Mouse (Mus musculus): ENCODE data around the gene Lrrc10. TPM values are rescaled to one million over a fixed set of nuclear protein-coding genes. Genes with fewer than 3 reads are reported as not detected.

Lrrc10 gene
- 0.19 TPM in 1 of 2 replicates, not detected in the other for polyA plus RNA-seq (2021; fragmentation: Nextera tagmentation)
- long read RNA-seq, experiment 1: 0 reads
- long read RNA-seq, experiment 2: 0 reads

GRCm38 (mm10) chr10:117045175-117046056 is at the start of gene Lrrc10:
TSS of gene Lrrc10 (plus strand) at chr10:117045341.

GRCm38 (mm10) chr10:117063254-117064021 is 18.3 kb downstream of the Lrrc10 start, which contains the start of gene Cct2:
TSS of gene Cct2 (minus strand) at chr10:117063814.

Other genes starting within 250 kb of the Lrrc10 start
- gene Myrfl, start 148.4 kb upstream of the Lrrc10 start, polyA plus RNA-seq (2021; fragmentation: Nextera tagmentation): 0.04 and 0.09 TPM in 2 replicates
- gene Rab3ip, start 94.6 kb upstream of the Lrrc10 start, polyA plus RNA-seq (2021; fragmentation: Nextera tagmentation): 57.7 and 65.9 TPM in 2 replicates
- gene Gm10271, start 72.7 kb upstream of the Lrrc10 start, polyA plus RNA-seq (2021; fragmentation: Nextera tagmentation): not detected in 2 replicates
- gene Best3, start 59.0 kb upstream of the Lrrc10 start, polyA plus RNA-seq (2021; fragmentation: Nextera tagmentation): 0.94 and 1.6 TPM in 2 replicates
- gene Cct2, start 18.5 kb downstream of the Lrrc10 start, polyA plus RNA-seq (2021; fragmentation: Nextera tagmentation): 175 and 187 TPM in 2 replicates
- gene Frs2, start 103.2 kb downstream of the Lrrc10 start, polyA plus RNA-seq (2021; fragmentation: Nextera tagmentation): 7.7 and 7.8 TPM in 2 replicates
- 45.5 and 57.8 TPM in 2 replicates for gene Yeats4, start 179.2 kb downstream of the Lrrc10 start, polyA plus RNA-seq (2021; fragmentation: Nextera tagmentation)
- gene 9530003J23Rik, start 193.4 kb downstream of the Lrrc10 start, polyA plus RNA-seq (2021; fragmentation: Nextera tagmentation): not detected in 2 replicates
- gene Lyz2, start 237.0 kb downstream of the Lrrc10 start, polyA plus RNA-seq (2021; fragmentation: Nextera tagmentation): 25.4 and 42.2 TPM in 2 replicates
- gene Lyz1, start 247.5 kb downstream of the Lrrc10 start, polyA plus RNA-seq (2021; fragmentation: Nextera tagmentation): 0.11 TPM in 1 of 2 replicates, not detected in the other